Mouse (Mus musculus) liver, adult 2 months (tissue): ENCODE results near the gene Cdc42ep4. TPM values are rescaled to one million over a fixed set of nuclear protein-coding genes. Genes with fewer than 3 reads are reported as not detected.

Source experiments
- DNase-seq: peaks from one replicate; pipeline ENCODE4 v3.0.0-alpha.2; 2011; ENCODE audit warnings: low read depth, low spot score; ENCODE audit errors: extremely low read depth
- H3K27ac ChIP-seq: fragments of 200-500 bp; replicated peaks from 2 replicates; pipeline ENCODE4 v1.5.1; 2012; ENCODE audit warnings: low read depth, mild to moderate bottlenecking, control low read depth, inconsistent platforms, low read length; ENCODE audit not compliant: insufficient read depth
- H3K27me3 ChIP-seq: fragments of 200-500 bp; 2 replicates; pipeline ENCODE4 v1.6.1; 2012; ENCODE audit warnings: mild to moderate bottlenecking, moderate library complexity, low read length, inconsistent platforms; ENCODE audit not compliant: control insufficient read depth, insufficient read depth
- H3K36me3 ChIP-seq: fragments of 200-500 bp; 2 replicates; pipeline ENCODE4 v1.6.1; 2012; ENCODE audit warnings: low read length, inconsistent platforms; ENCODE audit not compliant: control insufficient read depth, insufficient read depth
- H3K4me1 ChIP-seq: fragments of 200-500 bp; 2 replicates; pipeline ENCODE4 v1.6.1; 2011; ENCODE audit warnings: low read length; ENCODE audit not compliant: control insufficient read depth, insufficient read depth
- H3K4me3 ChIP-seq: fragments of 200-500 bp; 2 replicates; pipeline ENCODE4 v1.5.1; 2011; ENCODE audit warnings: low read depth, mild to moderate bottlenecking, control low read depth, low read length, moderate library complexity; ENCODE audit not compliant: insufficient read depth
- H3K79me2 ChIP-seq: fragments of 200-500 bp; 2 replicates; pipeline ENCODE4 v1.6.1; 2012; ENCODE audit warnings: inconsistent platforms, mild to moderate bottlenecking, low read length, moderate library complexity; ENCODE audit not compliant: control insufficient read depth, insufficient read depth
- H3K9ac ChIP-seq: fragments of 200-500 bp; 2 replicates; pipeline ENCODE4 v1.6.1; 2012; ENCODE audit warnings: low read depth, mild to moderate bottlenecking, control low read depth, inconsistent platforms, low read length
- CTCF ChIP-seq: fragments of 200-500 bp; IDR thresholded peaks from 2 replicates; pipeline ENCODE4 v1.5.1; 2011; ENCODE audit warnings: low read depth, low read length, control low read depth
- POLR2A ChIP-seq: fragments of 200-500 bp; IDR thresholded peaks from 2 replicates; pipeline ENCODE4 v1.6.1; 2011; ENCODE audit warnings: low read length, control low read depth; ENCODE audit not compliant: insufficient read depth; ENCODE audit errors: extremely low read depth
- WGBS: fragments of 180-500 bp; shearing (Covaris S2); methylation state at CpG from one replicate; pipeline ENCODE4 v1.1.7; 2018; 5-methylcytosine and 5-hydroxymethylcytosine counted together
- polyA plus RNA-seq: library from polyadenylated mRNA; depleted of rRNA; stranded (reverse); fragments of >200 nt; gene quantifications from 2 replicates; pipeline ENCODE4 v1.2.3, GENCODE M21; 2012
- total RNA-seq: library from RNA; depleted of rRNA; stranded (reverse); fragments of >200 nt; gene quantifications from 2 replicates; pipeline ENCODE4 v1.2.3, GENCODE M21; 2014

Cdc42ep4 gene
- total and polyA plus RNA-seq, 2 experiments, result 25.2 to 32.7 TPM

DNA sequence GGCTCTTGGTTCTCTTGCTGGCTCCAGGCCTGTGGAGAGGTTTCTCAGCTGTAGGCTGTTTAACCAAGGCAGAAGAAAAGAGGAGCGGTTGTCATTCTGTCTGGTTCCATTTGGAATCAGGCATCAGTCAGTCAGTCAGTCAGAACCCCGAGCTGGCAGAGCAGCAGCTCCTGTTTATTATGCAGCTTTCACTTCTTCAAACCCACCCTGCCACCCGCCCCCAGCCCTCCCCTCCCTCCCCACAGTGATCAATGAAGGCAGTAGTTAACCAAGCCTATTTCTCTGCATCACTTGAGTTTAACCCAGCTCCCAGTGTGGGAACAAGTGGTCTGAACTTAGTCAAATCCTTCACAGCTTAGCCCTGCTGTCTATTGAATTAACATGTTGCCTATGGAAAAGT is 59.8 kb downstream of the Cdc42ep4 start:
- H3K27ac ChIP-seq, result no peak overlapping the region
- TF ChIP-seq CTCF, result no peak
- TF ChIP-seq POLR2A, result no peak
- no peaks in the 10 kb centered on the region; the same call in 1 of the 2 replicates for H3K36me3 ChIP-seq
- H3K9ac ChIP-seq, result no peak overlapping the region
- no peak overlapping the region for H3K4me3 ChIP-seq
- H3K79me2 ChIP-seq, result no peaks in the 10 kb centered on the region
- H3K4me1 ChIP-seq, result peaks cover 5% of the 10 kb centered on the region
- DNase-seq, result no peak
- H3K27me3 ChIP-seq, result no peaks in the 10 kb centered on the region
- 86% methylated on average over 3 of the region's 3 CpGs for WGBS

DNA sequence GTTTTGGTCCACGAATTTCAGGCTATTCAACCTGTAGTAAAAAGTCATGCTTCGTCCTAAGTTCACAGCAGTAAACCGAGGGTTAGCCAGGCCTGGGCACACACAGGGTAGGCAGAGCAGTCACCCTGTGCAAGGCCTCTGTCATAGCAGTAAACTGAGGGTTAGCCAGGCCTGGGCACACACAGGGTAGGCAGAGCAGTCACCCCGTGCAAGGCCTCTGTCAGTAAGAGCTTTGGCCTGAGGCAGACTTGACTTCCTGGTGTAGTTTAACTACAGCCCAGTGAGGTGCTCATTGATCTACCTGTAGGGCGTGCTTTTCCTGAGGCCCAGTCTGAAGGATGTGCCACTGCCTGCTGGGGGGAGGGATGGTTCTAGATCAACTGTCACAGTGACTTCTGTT is 60.4 kb downstream of the Cdc42ep4 start:
- TF ChIP-seq CTCF (no peak), POLR2A (no peak)
- Histone ChIP-seq H3K79me2 (no peaks in the 10 kb centered on the region), H3K27ac (no peak overlapping the region), H3K27me3 (no peaks in the 10 kb centered on the region), H3K9ac (no peak overlapping the region), H3K4me1 (peaks cover 5% of the 10 kb centered on the region), H3K4me3 (no peak overlapping the region), H3K36me3 (no peaks in the 10 kb centered on the region; the same call in 1 of the 2 replicates)
- DNase-seq, result no peak
- WGBS, result 91% methylated on average over 5 of the region's 5 CpGs

DNA sequence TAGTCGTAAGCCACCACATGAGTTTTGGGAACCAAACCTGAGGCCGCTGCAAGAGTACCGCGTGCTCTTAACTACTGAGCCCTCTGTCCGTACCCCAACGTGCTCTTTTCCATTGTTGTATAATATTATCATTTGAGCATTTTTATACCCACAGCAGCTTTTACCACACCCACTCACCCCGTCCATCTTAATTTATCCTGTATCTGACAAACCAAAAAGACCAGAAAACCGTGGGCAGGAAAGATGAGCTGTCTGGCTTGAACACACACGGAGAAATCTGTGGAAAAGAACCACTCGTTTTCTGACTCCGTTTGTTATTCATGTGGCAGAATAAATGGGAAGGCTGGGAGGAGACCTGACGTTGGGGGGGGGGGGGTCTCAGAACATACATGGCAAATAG is 61.2 kb downstream of the Cdc42ep4 start:
- H3K27ac ChIP-seq, result no peak overlapping the region
- 95% methylated on average over 12 of the region's 12 CpGs for WGBS
- no peak for TF ChIP-seq POLR2A
- no peak for TF ChIP-seq CTCF

DNA sequence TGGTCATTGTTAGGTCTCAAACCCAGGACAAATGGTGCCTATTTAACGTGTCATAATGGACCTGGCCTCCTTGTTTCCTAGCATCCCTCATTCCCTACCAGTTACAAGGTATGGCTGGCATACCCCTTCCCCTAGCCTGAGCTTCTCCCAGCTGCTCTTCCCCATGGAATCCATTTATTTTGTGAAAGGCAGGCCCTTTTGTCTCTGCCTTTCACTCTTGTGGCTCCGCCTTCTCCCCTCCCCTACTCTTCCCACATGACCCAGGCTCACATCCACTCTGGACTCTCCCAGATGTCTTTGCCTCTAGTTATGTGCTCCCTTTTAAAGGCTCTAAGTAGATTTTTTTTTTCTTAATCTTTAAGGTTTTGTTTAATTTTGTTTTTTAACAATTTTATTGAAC is 64.7 kb downstream of the Cdc42ep4 start:
- Histone ChIP-seq H3K27ac (no peak overlapping the region), H3K27me3 (no peaks in the 10 kb centered on the region), H3K9ac (no peak overlapping the region), H3K4me1 (peaks cover 8% of the 10 kb centered on the region), H3K36me3 (no peaks in the 10 kb centered on the region; the same call in 1 of the 2 replicates), H3K79me2 (peaks cover 15% of the 10 kb centered on the region), H3K4me3 (no peak overlapping the region)
- no peak for DNase-seq
- TF ChIP-seq CTCF (no peak), POLR2A (no peak)
- WGBS, result 97% methylated on average over 2 of the region's 2 CpGs

More for the DNA sequence above, 61.2 kb downstream of the Cdc42ep4 start:
- no peaks in the 10 kb centered on the region for H3K27me3 ChIP-seq
- H3K4me1 ChIP-seq, result peaks cover 5% of the 10 kb centered on the region
- no peaks in the 10 kb centered on the region; the same call in 1 of the 2 replicates for H3K36me3 ChIP-seq
- H3K79me2 ChIP-seq, result no peaks in the 10 kb centered on the region
- H3K9ac ChIP-seq, result no peak overlapping the region
- no peak overlapping the region for H3K4me3 ChIP-seq
- DNase-seq, result no peak

GRCm38 (mm10) chr11:113684707-113685426 is 66.8 kb downstream of the Cdc42ep4 start:
- H3K79me2 ChIP-seq, result peaks cover 21% of the 10 kb centered on the region
- peak overlapping the region; percentile 61 for H3K4me3 ChIP-seq
- peak overlapping the region; percentile 39 for H3K9ac ChIP-seq
- no peak for TF ChIP-seq POLR2A
- TF ChIP-seq CTCF, result no peak
- no peak for DNase-seq
- WGBS, result 40% methylated on average over 25 of the region's 25 CpGs
- no peaks in the 10 kb centered on the region; the same call in 1 of the 2 replicates for H3K36me3 ChIP-seq
- peak overlapping the region; percentile 23; the same call in 1 of the 2 replicates for H3K27ac ChIP-seq
- H3K4me1 ChIP-seq, result peaks cover 14% of the 10 kb centered on the region
- no peaks in the 10 kb centered on the region for H3K27me3 ChIP-seq

DNA sequence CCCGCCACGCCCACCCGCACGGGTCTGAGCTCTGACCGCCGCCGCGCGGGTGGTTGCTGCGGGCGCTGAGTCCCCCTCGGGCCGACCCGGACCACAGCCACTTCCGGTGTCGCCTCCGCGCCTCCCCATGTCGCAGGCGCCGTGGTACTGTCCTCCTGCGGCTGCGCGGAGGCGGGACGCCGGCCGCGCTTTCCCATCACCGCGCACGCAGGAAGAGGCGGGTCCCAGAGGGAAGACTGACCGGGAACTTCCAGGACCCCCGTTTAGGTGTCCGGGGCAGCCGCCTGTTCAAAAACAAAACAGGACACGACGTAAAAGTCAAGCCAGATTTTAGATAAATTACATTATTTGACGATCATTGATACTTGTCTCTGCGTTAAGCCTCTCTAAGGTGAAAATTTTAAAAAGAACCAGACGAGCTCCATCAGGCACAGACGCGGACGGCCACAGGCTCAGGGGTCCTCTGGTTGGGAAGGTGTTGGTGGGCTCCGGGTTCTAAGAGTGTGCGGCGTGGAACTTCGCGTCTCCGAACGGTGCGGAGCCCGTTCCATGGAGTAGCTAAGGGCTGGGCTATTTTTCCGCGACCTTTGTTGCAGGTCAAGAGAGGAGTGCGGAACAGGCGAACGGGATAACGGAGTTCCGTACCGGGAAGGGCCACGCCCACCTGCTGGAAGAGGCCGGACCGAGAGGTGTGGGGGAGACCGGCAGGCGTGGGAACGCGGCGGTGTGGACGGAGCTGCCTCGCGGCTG is 67.5 kb downstream of the Cdc42ep4 start, which contains the start of the genes Fam104a and D11Wsu47e:
Gene Fam104a, minus strand, starts transcription at position 199 of the 750 bp plus-strand sequence.
Gene D11Wsu47e, plus strand, starts transcription at position 456 of the 750 bp plus-strand sequence.
- TF ChIP-seq POLR2A, result peak; percentile 48; the same call in 1 of the 2 replicates
- no peak for TF ChIP-seq CTCF
- H3K79me2 ChIP-seq, result peaks cover 24% of the 10 kb centered on the region
- no peaks in the 10 kb centered on the region for H3K27me3 ChIP-seq
- H3K9ac ChIP-seq, result peak within 1 kb of the TSS; percentile 95
- DNase-seq, result peak; percentile 80
- peaks cover 9% of the 10 kb centered on the region for H3K4me1 ChIP-seq
- no peaks in the 10 kb centered on the region; the same call in 1 of the 2 replicates for H3K36me3 ChIP-seq
- peak within 1 kb of the TSS; percentile 88 for H3K4me3 ChIP-seq
- H3K27ac ChIP-seq, result peak within 1 kb of the TSS; percentile 64
- under 1% methylated on average over 73 of the region's 73 CpGs for WGBS
